Mouse (Mus musculus) liver, embryonic 14.5 days (tissue): ENCODE measurements around the gene Carns1. TPM values are rescaled to one million over a fixed set of nuclear protein-coding genes. Genes with fewer than 3 reads are reported as not detected.
A peak's percentile ranks its signal among the peaks of the same experiment; 100 is the strongest.

Experiments
- ATAC-seq: fragments of 200-750 bp; cut with Nextera tagmentation; 2 replicates; pipeline ENCODE4 v1.8.0; 2017; ENCODE audit warnings: moderate number of reproducible peaks, mild to moderate bottlenecking, moderate library complexity; ENCODE audit not compliant: insufficient read depth
- DNase-seq, 3 experiments: peaks; one replicate each; pipeline ENCODE4 v3.0.0-alpha.2; 2012 to 2013; ENCODE audit warnings: low read depth in 3 of 3, low spot score in 3 of 3
- H3K27ac ChIP-seq: fragments of 300-500 bp; sonication (generic); 2 replicates; pipeline ENCODE4 v1.5.1; 2014; ENCODE audit warnings: moderate library complexity, mild to moderate bottlenecking, control low read depth, inconsistent platforms
- H3K27me3 ChIP-seq: fragments of 300-500 bp; sonication (generic); 2 replicates; pipeline ENCODE4 v1.6.1; 2014; ENCODE audit warnings: mild to moderate bottlenecking, low read length, moderate library complexity; ENCODE audit not compliant: control insufficient read depth, insufficient read depth
- H3K36me3 ChIP-seq: fragments of 300-500 bp; sonication (generic); replicated peaks from 2 replicates; pipeline ENCODE4 v1.6.1; 2014; ENCODE audit warnings: low read depth; ENCODE audit not compliant: control insufficient read depth, insufficient read depth
- H3K4me1 ChIP-seq, 2 experiments: fragments of 200-500 bp in 1 of 2; fragments of 300-500 bp in 1 of 2; sonication (generic) in 1 of 2; replicated peaks; 2 replicates each; pipeline ENCODE4 v1.6.1; 2012 to 2014; ENCODE audit warnings: antibody characterized with exemption in 1 of 2, inconsistent platforms in 1 of 2, low read length in 1 of 2; ENCODE audit not compliant: control insufficient read depth in 2 of 2, insufficient read depth in 2 of 2
- H3K4me2 ChIP-seq: fragments of 300-500 bp; sonication (generic); 2 replicates; pipeline ENCODE4 v1.6.1; 2014; ENCODE audit warnings: low read depth, mild to moderate bottlenecking, control low read depth, moderate library complexity
- H3K4me3 ChIP-seq, 2 experiments: fragments of 200-500 bp in 1 of 2; fragments of 300-500 bp in 1 of 2; sonication (generic) in 1 of 2; 2 replicates each; pipeline ENCODE4 v1.5.1; 2012 to 2014; ENCODE audit warnings: low read depth in 2 of 2, low read length in 2 of 2, mild to moderate bottlenecking in 2 of 2, control low read depth in 1 of 2, inconsistent platforms in 1 of 2, moderate library complexity in 1 of 2; ENCODE audit not compliant: insufficient read depth in 1 of 2
- H3K9ac ChIP-seq: fragments of 300-500 bp; sonication (generic); replicated peaks from 2 replicates; pipeline ENCODE4 v1.6.1; 2014; ENCODE audit warnings: mild to moderate bottlenecking, control low read depth, moderate library complexity
- H3K9me3 ChIP-seq: fragments of 300-500 bp; sonication (generic); 2 replicates; pipeline ENCODE4 v1.6.1; 2016; ENCODE audit warnings: low read length, mixed read lengths; ENCODE audit not compliant: control insufficient read depth
- CTCF ChIP-seq: IDR thresholded peaks from 2 replicates; pipeline ENCODE4 v1.5.1; 2016; ENCODE audit warnings: antibody characterized with exemption, low read depth, control low read depth
- EP300 ChIP-seq: IDR thresholded peaks from 2 replicates; pipeline ENCODE4 v1.6.1; 2016; ENCODE audit warnings: antibody characterized with exemption, low read depth
- WGBS: fragments of 180-500 bp; shearing (Covaris S2); extraction: QIAGEN DNeasy Blood & Tissue Kit; methylation state at CpG from one replicate; pipeline ENCODE4 v1.1.7; 2014; ENCODE audit not compliant: insufficient replicate concordance; 5-methylcytosine and 5-hydroxymethylcytosine counted together
- polyA plus RNA-seq, 2 experiments: library from polyadenylated mRNA; depleted of rRNA in 1 of 2; stranded (reverse) in 1 of 2; unstranded in 1 of 2; fragments of >200 nt; fragmentation: Nextera tagmentation in 1 of 2; extraction: Ambion mirVana in 1 of 2; gene quantifications; 2 replicates each; pipeline versions ENCODE4 v1.2.1 to v1.2.3; 2012 to 2014

Carns1 gene
- polyA plus RNA-seq, 2 experiments: 0.18 to 0.32 TPM

DNA sequence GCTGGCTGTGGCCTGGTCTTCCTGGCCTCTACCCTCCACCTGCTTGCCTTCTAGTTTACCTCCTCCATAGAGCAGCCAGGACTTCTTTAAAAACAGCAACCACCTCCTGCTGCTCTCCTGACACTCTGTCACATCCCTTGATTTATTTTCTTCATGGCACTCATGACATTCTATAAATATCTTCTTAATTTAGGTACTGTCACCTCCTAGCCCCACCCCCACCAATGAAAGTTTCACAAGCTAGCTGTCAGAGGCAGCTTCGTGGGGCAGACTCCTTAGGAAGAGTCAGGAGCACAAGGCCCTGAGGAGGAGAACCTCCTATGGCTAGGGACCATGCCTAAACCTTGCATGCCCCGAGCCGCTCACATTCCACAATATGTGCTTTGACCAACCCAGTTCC, 12.0 kb upstream of the Carns1 start:
- Histone ChIP-seq H3K27me3 (no peaks in the 10 kb centered on the region), H3K9ac (no peak overlapping the region), H3K36me3 (no peaks in the 10 kb centered on the region), H3K27ac (no peak overlapping the region), H3K4me2 (no peak overlapping the region), H3K4me3 (no peak overlapping the region), H3K4me1 (peaks cover 7 to 20% of the 10 kb centered on the region in 2 experiments), H3K9me3 (no peaks in the 10 kb centered on the region)
- ATAC-seq (no peak), DNase-seq (no peak)
- 60% methylated on average over 3 of the region's 3 CpGs for whole genome bisulfite sequencing
- TF ChIP-seq EP300: no peak
- TF ChIP-seq CTCF: no peak

- DNase-seq (no peak), ATAC-seq (peak; percentile 27; the same call in 1 of the 2 replicates)
- Histone ChIP-seq H3K27me3 (no peaks in the 10 kb centered on the region), H3K4me1 (peaks cover 0 to 9% of the 10 kb centered on the region in 2 experiments; a peak in 2 of 4 replicates), H3K36me3 (no peaks in the 10 kb centered on the region), H3K9me3 (no peaks in the 10 kb centered on the region), H3K4me2 (no peak overlapping the region), H3K27ac (no peak overlapping the region), H3K9ac (no peak overlapping the region), H3K4me3 (no peak overlapping the region)
- TF ChIP-seq CTCF (no peak), EP300 (no peak)
- WGBS: 26% methylated on average over 15 of the region's 15 CpGs
These were observed 10.0 kb upstream of the Carns1 start for GRCm38 (mm10) chr19:4184976-4185975.

- peaks cover 0 to 9% of the 10 kb centered on the region in 2 experiments; a peak in 2 of 4 replicates for H3K4me1 ChIP-seq
- no peak overlapping the region for H3K4me2 ChIP-seq
- no peak overlapping the region for H3K9ac ChIP-seq
- DNase-seq: no peak
- TF ChIP-seq CTCF (no peak), EP300 (no peak)
- no peaks in the 10 kb centered on the region for H3K36me3 ChIP-seq
- H3K27me3 ChIP-seq: no peaks in the 10 kb centered on the region
- no peak for ATAC-seq
- no peak overlapping the region for H3K4me3 ChIP-seq
- WGBS: 69% methylated on average over 2 of the region's 2 CpGs
- H3K9me3 ChIP-seq: no peaks in the 10 kb centered on the region
- H3K27ac ChIP-seq: no peak overlapping the region
These were observed 8.4 kb upstream of the Carns1 start for GRCm38 (mm10) chr19:4183689-4184088.

- 33% methylated on average over 3 of the region's 3 CpGs for WGBS
- H3K4me1 ChIP-seq: peaks cover 0 to 9% of the 10 kb centered on the region in 2 experiments; a peak in 2 of 4 replicates
- no peak for TF ChIP-seq EP300
- no peak for TF ChIP-seq CTCF
- H3K4me2 ChIP-seq: no peak overlapping the region
- DNase-seq (peak in 1 of 3 experiments; percentile 43), ATAC-seq (no peak)
- H3K27ac ChIP-seq: no peak overlapping the region
- H3K36me3 ChIP-seq: no peaks in the 10 kb centered on the region
- H3K9me3 ChIP-seq: no peaks in the 10 kb centered on the region
- H3K27me3 ChIP-seq: no peaks in the 10 kb centered on the region
- no peak overlapping the region for H3K9ac ChIP-seq
- no peak overlapping the region for H3K4me3 ChIP-seq
These were observed 6.6 kb upstream of the Carns1 start for GRCm38 (mm10) chr19:4181892-4182291.

DNA sequence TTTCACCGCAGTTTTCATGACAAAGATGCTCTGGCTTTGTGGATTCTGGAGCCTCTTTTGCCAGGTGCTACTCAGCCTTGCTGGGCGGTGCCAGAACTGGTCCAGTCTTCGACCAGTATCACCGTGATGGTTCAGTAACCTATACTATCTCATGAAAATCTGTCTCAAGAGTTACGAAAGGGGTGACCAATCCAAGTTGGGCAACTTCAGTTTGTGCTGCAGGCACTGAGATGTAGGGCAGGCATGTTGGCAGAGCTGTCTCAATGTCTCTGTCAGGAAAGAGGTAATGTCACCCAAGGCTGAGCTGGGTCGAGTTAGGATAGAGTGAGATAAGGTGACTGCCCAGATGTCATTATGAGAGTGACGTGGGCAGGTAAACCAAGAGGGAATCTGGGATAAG, 5.1 kb upstream of the Carns1 start:
- Histone ChIP-seq H3K4me1 (peaks cover 0 to 9% of the 10 kb centered on the region in 2 experiments; a peak in 2 of 4 replicates), H3K27ac (no peak overlapping the region), H3K9ac (no peak overlapping the region), H3K9me3 (no peaks in the 10 kb centered on the region), H3K4me3 (no peak overlapping the region), H3K4me2 (no peak overlapping the region), H3K36me3 (no peaks in the 10 kb centered on the region), H3K27me3 (no peaks in the 10 kb centered on the region)
- ATAC-seq: no peak
- 64% methylated on average over 7 of the region's 7 CpGs for WGBS
- TF ChIP-seq EP300 (no peak), CTCF (no peak)
- DNase-seq: no peak
